Mouse (Mus musculus) erythroblast, embryonic 14.5 days (primary cell): ENCODE measurements around the gene Scimp.

Experiments used
- GATA1 ChIP-seq: IDR thresholded peaks from 2 replicates; pipeline ENCODE4 v1.6.1; 2012; ENCODE audit warnings: low read length, inconsistent platforms, mixed read lengths
- TAL1 ChIP-seq: IDR thresholded peaks from 3 replicates; pipeline ENCODE4 v1.6.1; 2012; ENCODE audit warnings: low read length, inconsistent platforms, mixed read lengths

GRCm38 (mm10) chr11:70835381-70835831, 23.0 kb upstream of the Scimp start:
- no peak for TF ChIP-seq TAL1
- no peak for TF ChIP-seq GATA1
